Mouse (Mus musculus) liver, embryonic 15.5 days (tissue): ENCODE measurements around the gene Ccdc110. TPM values are rescaled to one million over a fixed set of nuclear protein-coding genes. Genes with fewer than 3 reads are reported as not detected.

ENCODE experiments used
- ATAC-seq: fragments of 200-750 bp; cut with Nextera tagmentation; 2 replicates; pipeline ENCODE4 v1.8.0; 2017; ENCODE audit warnings: moderate number of reproducible peaks, mild to moderate bottlenecking, moderate library complexity; ENCODE audit not compliant: insufficient read depth
- H3K27ac ChIP-seq: fragments of 300-500 bp; sonication (generic); replicated peaks from 2 replicates; pipeline ENCODE4 v1.5.1; 2015; ENCODE audit warnings: mild to moderate bottlenecking, inconsistent platforms
- H3K27me3 ChIP-seq: fragments of 300-500 bp; sonication (generic); 2 replicates; pipeline ENCODE4 v1.6.1; 2015; ENCODE audit warnings: mild to moderate bottlenecking, inconsistent platforms
- H3K36me3 ChIP-seq: fragments of 300-500 bp; sonication (generic); replicated peaks from 2 replicates; pipeline ENCODE4 v1.6.1; 2015; ENCODE audit warnings: moderate library complexity, mild to moderate bottlenecking, inconsistent platforms
- H3K4me1 ChIP-seq: fragments of 300-500 bp; sonication (generic); replicated peaks from 2 replicates; pipeline ENCODE4 v1.6.1; 2015; ENCODE audit warnings: inconsistent platforms
- H3K4me2 ChIP-seq: fragments of 300-500 bp; sonication (generic); 2 replicates; pipeline ENCODE4 v1.6.1; 2015; ENCODE audit warnings: moderate library complexity, mild to moderate bottlenecking, inconsistent platforms
- H3K4me3 ChIP-seq: fragments of 300-500 bp; sonication (generic); replicated peaks from 2 replicates; pipeline ENCODE4 v1.5.1; 2015; ENCODE audit warnings: mild to moderate bottlenecking, inconsistent platforms
- H3K9ac ChIP-seq: fragments of 300-500 bp; sonication (generic); 2 replicates; pipeline ENCODE4 v1.6.1; 2015; ENCODE audit warnings: moderate library complexity, mild to moderate bottlenecking, inconsistent platforms
- H3K9me3 ChIP-seq: fragments of 300-500 bp; sonication (generic); replicated peaks from 2 replicates; pipeline ENCODE4 v1.6.1; 2016; ENCODE audit warnings: inconsistent platforms
- WGBS: fragments of 180-500 bp; shearing (Covaris S2); methylation state at CpG from one replicate; pipeline ENCODE4 v1.1.7; 2015; ENCODE audit warnings: mixed read lengths; ENCODE audit not compliant: insufficient replicate concordance; 5-methylcytosine and 5-hydroxymethylcytosine counted together
- polyA plus RNA-seq: library from polyadenylated mRNA; unstranded; fragments of >200 nt; fragmentation: Nextera tagmentation; extraction: Ambion mirVana; gene quantifications from 2 replicates; pipeline ENCODE4 v1.2.1, GENCODE M21; 2015

Ccdc110 gene
- polyA plus RNA-seq, 1 experiment from 2014 or later, result not detected

DNA sequence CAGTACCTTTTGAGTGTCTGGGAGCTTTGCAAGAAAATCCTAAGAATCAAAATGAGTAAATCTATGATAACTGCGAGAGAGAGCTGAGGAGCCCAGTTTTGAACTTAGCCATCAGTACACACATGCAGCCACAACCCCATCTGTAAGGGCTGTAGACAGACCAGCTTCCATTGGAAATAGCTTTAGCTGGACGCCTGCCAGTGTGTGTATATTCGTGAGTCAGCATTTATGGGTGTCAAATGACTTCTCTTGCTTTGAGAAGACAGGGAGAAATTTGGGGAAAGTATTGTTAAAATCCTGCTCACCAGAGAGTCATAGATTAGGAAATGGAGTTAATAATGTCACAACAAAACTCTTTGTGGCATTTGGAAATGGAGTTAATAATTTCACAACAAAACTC, 52.2 kb downstream of the Ccdc110 start:
- WGBS, result 67% methylated on average over 3 of the region's 3 CpGs
- no peaks in the 10 kb centered on the region for H3K27me3 ChIP-seq
- no peak overlapping the region for H3K27ac ChIP-seq
- no peak overlapping the region for H3K4me3 ChIP-seq
- H3K9ac ChIP-seq, result no peak overlapping the region
- H3K9me3 ChIP-seq, result no peaks in the 10 kb centered on the region
- no peak for ATAC-seq
- peaks cover 2% of the 10 kb centered on the region; the same call in 1 of the 2 replicates for H3K4me1 ChIP-seq
- H3K4me2 ChIP-seq, result no peak overlapping the region
- H3K36me3 ChIP-seq, result peaks cover 41% of the 10 kb centered on the region

DNA sequence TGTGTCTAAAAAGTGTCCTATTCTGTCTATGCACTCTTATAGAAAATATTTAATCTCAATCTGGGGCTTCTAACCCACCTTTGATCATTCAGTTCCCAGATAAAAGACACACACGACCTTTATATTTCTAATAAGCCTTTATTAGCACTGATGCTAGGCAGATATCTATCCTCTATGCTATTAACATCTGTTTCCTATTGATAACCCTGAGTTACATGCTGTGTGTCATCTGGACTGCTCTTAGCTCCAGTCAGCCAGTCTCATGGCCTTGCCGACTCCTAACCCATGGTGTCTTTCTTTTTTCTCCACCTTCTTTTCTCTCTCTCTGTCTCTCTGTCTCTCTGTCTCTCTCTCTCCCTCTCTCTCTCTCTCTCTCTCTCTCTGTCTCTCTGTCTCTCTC, 53.8 kb downstream of the Ccdc110 start:
- WGBS, result 24% methylated on average over 2 of the region's 2 CpGs
- Histone ChIP-seq H3K9me3 (no peaks in the 10 kb centered on the region), H3K4me3 (no peak overlapping the region), H3K27me3 (no peaks in the 10 kb centered on the region), H3K9ac (no peak overlapping the region), H3K36me3 (peaks cover 26% of the 10 kb centered on the region), H3K4me1 (peaks cover 2% of the 10 kb centered on the region; the same call in 1 of the 2 replicates), H3K4me2 (no peak overlapping the region), H3K27ac (no peak overlapping the region)
- peak; percentile 75 for ATAC-seq

DNA sequence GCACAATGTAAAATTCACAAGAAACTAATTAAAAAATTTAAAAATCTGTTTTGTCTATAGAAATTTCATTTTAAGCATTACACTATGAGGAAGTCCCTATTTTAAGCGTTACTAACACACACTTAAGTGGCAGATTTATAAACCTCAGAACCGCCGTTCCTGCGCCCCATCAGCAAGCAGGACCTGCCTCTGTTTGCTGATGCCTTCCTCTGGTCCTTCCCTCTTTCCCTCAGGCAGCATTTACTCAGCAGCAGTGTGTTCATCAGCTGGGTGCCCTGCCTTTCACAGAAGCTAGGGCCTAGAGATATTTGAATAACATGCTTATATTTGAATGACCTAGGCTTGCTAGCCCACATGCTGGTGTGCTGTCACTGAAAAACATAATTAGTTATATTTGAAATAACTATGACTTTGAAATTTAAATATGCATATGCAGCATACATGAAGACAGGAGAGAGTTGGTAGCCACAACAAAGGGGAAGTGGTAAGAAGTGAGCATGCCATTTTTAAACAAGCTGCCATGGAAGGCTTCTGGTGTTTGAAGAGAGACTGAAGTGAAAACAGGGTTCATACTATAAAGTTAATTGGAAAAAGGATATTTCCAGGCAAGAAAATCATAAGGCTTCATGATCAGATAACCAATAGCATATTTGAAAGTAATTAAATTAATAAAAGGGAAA, 56.4 kb downstream of the Ccdc110 start:
- H3K4me2 ChIP-seq, result no peak overlapping the region
- H3K36me3 ChIP-seq, result peaks cover 26% of the 10 kb centered on the region
- ATAC-seq, result no peak
- WGBS, result 68% methylated on average over 4 of the region's 4 CpGs
- H3K4me3 ChIP-seq, result no peak overlapping the region
- no peak overlapping the region for H3K9ac ChIP-seq
- no peak overlapping the region for H3K27ac ChIP-seq
- peaks cover 2% of the 10 kb centered on the region; the same call in 1 of the 2 replicates for H3K4me1 ChIP-seq
- no peaks in the 10 kb centered on the region for H3K9me3 ChIP-seq
- no peaks in the 10 kb centered on the region for H3K27me3 ChIP-seq

Other genes starting within 250 kb of the Ccdc110 start
- gene Pdlim3, start 49.2 kb upstream of the Ccdc110 start, polyA plus RNA-seq, result 3.6 and 4.4 TPM in 2 replicates
- 0.37 and 0.52 TPM in 2 replicates for gene 1700029J07Rik, start 40.6 kb downstream of the Ccdc110 start, polyA plus RNA-seq
- gene Ufsp2, start 40.9 kb downstream of the Ccdc110 start, polyA plus RNA-seq, result 27.9 and 34.2 TPM in 2 replicates
- gene Lrp2bp, start 64.7 kb downstream of the Ccdc110 start, polyA plus RNA-seq, result 0.08 and 0.10 TPM in 2 replicates
- 4.9 and 5.7 TPM in 2 replicates for gene Ankrd37, start 71.1 kb downstream of the Ccdc110 start, polyA plus RNA-seq
- 5.8 and 6.9 TPM in 2 replicates for gene Cfap97, start 217.2 kb downstream of the Ccdc110 start, polyA plus RNA-seq
- gene Snx25, start 217.5 kb downstream of the Ccdc110 start, polyA plus RNA-seq, result 3.1 and 3.6 TPM in 2 replicates